Mouse (Mus musculus): ENCODE data around the gene Twist2. TPM values are rescaled to one million over a fixed set of nuclear protein-coding genes. Genes with fewer than 3 reads are reported as not detected.

Gene Twist2
- polyA plus RNA-seq, 1 experiment, result 2.1 TPM

DNA sequence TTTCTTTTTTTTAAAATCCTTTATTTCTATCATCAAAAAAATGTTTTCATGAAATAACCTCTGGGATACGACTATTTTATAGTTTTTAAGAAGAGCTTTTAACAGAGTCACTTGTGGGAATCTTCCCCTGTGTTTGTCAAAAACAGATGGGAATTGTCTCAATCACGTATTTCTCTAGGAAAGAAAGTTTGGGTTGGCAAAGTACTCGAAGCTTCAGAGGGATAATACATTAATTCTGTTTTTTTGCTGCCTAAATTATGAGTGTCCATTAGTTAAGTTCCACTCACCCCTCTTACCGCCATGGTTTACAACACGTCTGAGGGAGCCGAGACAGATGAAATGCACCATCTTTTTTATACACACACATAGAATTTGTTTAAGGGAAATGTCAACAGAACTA lies 2.2 kb downstream of the Twist2 start:
- Histone ChIP-seq H3K27me3 (ENCODE audit: control insufficient read depth, insufficient read depth, low read length) (no peaks in the 10 kb centered on the region; the same call in 1 of the 2 replicates), H3K4me3 (ENCODE audit: control insufficient read depth, insufficient read depth, low read length) (no peak overlapping the region), H3K4me1 (replicated peaks; ENCODE audit: control insufficient read depth, insufficient read depth, low read length) (no peaks in the 10 kb centered on the region), H3K27ac (ENCODE audit: control insufficient read depth, insufficient read depth, low read length) (no peak overlapping the region), H3K36me3 (ENCODE audit: control insufficient read depth, insufficient read depth, low read length) (no peaks in the 10 kb centered on the region)
- TF ChIP-seq CTCF (IDR thresholded peaks at IDR 0.05; ENCODE audit: borderline replicate concordance, control insufficient read depth, extremely low read depth, insufficient read depth, low read length, poor library complexity) (no peak), POLR2A (IDR thresholded peaks at IDR 0.05; ENCODE audit: control insufficient read depth, extremely low read depth, insufficient read depth, low read length, poor library complexity) (no peak)
- no peak for DNase-seq
- whole genome bisulfite sequencing, result 87% methylated on average over 6 of the region's 6 CpGs

DNA sequence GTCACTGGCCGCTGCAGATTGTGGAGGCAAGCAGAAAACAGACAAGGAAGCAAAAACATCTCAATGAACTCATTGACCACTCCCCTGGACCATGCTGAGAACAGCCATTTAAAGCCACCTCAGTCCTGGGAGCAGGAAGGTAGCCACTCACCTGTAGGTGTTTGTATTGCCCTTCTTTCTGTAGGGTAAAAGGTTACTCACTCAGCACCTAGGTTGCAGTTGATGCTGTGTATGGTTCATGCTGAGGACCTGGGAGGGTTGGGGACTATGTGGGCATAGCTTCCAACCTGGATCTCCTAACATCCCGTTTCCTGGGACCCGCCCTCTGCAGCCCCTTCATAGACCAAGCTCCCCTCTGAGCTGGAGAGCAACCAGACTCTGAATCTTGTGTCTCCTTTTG lies 14.8 kb downstream of the Twist2 start:
- TF ChIP-seq POLR2A (IDR thresholded peaks at IDR 0.05; ENCODE audit: control insufficient read depth, extremely low read depth, insufficient read depth, low read length, poor library complexity) (no peak), CTCF (IDR thresholded peaks at IDR 0.05; ENCODE audit: borderline replicate concordance, control insufficient read depth, extremely low read depth, insufficient read depth, low read length, poor library complexity) (no peak)
- DNase-seq, result no peak
- WGBS, result 77% methylated on average over 3 of the region's 3 CpGs

DNA sequence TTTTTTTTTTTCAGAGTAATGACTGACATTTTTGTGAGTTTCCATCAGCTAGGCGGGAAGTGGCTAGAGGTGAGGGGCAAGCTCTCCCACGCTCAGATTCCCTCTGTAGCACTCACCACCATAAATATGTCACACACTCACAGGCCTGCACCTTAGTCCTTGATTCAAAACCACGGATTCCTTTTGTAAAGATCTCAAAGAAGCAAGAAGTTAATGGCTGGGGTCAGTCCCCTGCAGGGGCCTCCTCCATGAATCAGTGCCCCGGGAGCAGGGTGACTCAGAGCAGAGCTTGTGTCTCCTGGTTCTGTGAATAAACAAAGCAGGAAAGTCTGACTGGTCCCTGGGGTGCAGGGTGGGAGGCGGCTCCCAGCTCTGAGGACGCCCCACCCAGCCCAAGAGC lies 15.3 kb downstream of the Twist2 start:
- Histone ChIP-seq H3K36me3 (ENCODE audit: control insufficient read depth, insufficient read depth, low read length) (no peaks in the 10 kb centered on the region), H3K4me3 (ENCODE audit: control insufficient read depth, insufficient read depth, low read length) (no peak overlapping the region), H3K27me3 (ENCODE audit: control insufficient read depth, insufficient read depth, low read length) (no peaks in the 10 kb centered on the region), H3K4me1 (replicated peaks; ENCODE audit: control insufficient read depth, insufficient read depth, low read length) (no peaks in the 10 kb centered on the region), H3K27ac (ENCODE audit: control insufficient read depth, insufficient read depth, low read length) (no peak overlapping the region)
- TF ChIP-seq CTCF (IDR thresholded peaks at IDR 0.05; ENCODE audit: borderline replicate concordance, control insufficient read depth, extremely low read depth, insufficient read depth, low read length, poor library complexity), result no peak
- TF ChIP-seq POLR2A (IDR thresholded peaks at IDR 0.05; ENCODE audit: control insufficient read depth, extremely low read depth, insufficient read depth, low read length, poor library complexity), result no peak
- 39% methylated on average over 6 of the region's 6 CpGs for WGBS
- DNase-seq, result no peak

More for the DNA sequence above, 14.8 kb downstream of the Twist2 start:
- H3K36me3 ChIP-seq (ENCODE audit: control insufficient read depth, insufficient read depth, low read length), result no peaks in the 10 kb centered on the region
- H3K27me3 ChIP-seq (ENCODE audit: control insufficient read depth, insufficient read depth, low read length), result no peaks in the 10 kb centered on the region
- no peaks in the 10 kb centered on the region for H3K4me1 ChIP-seq (replicated peaks; ENCODE audit: control insufficient read depth, insufficient read depth, low read length)
- no peak overlapping the region for H3K27ac ChIP-seq (ENCODE audit: control insufficient read depth, insufficient read depth, low read length)
- H3K4me3 ChIP-seq (ENCODE audit: control insufficient read depth, insufficient read depth, low read length), result no peak overlapping the region

DNA sequence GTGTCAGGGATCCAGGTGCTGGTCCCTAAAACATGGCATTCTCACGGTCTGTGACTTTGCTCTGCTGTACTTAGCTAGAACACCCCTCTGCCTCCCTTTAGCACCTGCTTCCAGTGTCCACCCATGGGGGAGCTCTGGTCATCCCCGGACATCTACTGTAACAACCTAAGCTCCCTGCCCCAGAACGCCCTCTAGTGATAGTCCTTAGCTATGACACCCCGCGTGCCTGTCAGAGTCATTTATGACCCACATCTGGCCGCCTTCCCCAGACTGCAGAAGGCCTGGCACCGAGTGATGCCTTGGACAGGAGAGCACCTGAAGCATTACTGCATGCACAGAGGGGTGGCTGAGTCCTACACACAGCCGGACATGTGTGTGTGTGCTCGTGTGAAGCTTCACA lies 18.0 kb downstream of the Twist2 start:
- DNase-seq, result peak; percentile 11
- WGBS, result 58% methylated on average over 9 of the region's 9 CpGs
- no peaks in the 10 kb centered on the region for H3K4me1 ChIP-seq (replicated peaks; ENCODE audit: control insufficient read depth, insufficient read depth, low read length)

DNA sequence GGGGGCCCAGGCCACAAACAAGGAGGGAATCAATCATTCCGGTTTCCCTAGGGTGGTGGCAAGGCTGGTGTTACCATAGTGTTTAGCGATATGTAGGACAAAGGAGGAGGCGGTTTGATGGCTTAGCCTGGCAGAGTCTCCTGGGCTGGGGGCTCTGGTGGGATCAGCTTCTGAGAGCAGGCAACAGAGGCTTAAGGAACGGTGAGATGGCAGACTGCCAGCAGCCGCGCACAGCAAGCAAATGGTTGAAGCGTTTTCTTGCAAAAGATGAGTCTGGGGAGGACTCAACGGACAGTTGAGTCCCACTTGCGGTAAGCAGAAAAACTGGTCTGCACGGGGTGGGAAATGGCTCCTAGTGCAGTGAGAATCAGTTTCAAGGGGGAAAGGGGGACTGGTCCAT lies 19.3 kb downstream of the Twist2 start:
- TF ChIP-seq POLR2A (IDR thresholded peaks at IDR 0.05; ENCODE audit: control insufficient read depth, extremely low read depth, insufficient read depth, low read length, poor library complexity) (no peak), CTCF (IDR thresholded peaks at IDR 0.05; ENCODE audit: borderline replicate concordance, control insufficient read depth, extremely low read depth, insufficient read depth, low read length, poor library complexity) (no peak)
- H3K4me3 ChIP-seq (ENCODE audit: control insufficient read depth, insufficient read depth, low read length), result no peak overlapping the region
- DNase-seq, result no peak
- no peaks in the 10 kb centered on the region for H3K27me3 ChIP-seq (ENCODE audit: control insufficient read depth, insufficient read depth, low read length)
- no peaks in the 10 kb centered on the region for H3K4me1 ChIP-seq (replicated peaks; ENCODE audit: control insufficient read depth, insufficient read depth, low read length)
- H3K36me3 ChIP-seq (ENCODE audit: control insufficient read depth, insufficient read depth, low read length), result no peaks in the 10 kb centered on the region
- no peak overlapping the region for H3K27ac ChIP-seq (ENCODE audit: control insufficient read depth, insufficient read depth, low read length)
- 82% methylated on average over 10 of the region's 10 CpGs for WGBS

More for the DNA sequence above, 18.0 kb downstream of the Twist2 start:
- no peak for TF ChIP-seq POLR2A (IDR thresholded peaks at IDR 0.05; ENCODE audit: control insufficient read depth, extremely low read depth, insufficient read depth, low read length, poor library complexity)
- TF ChIP-seq CTCF (IDR thresholded peaks at IDR 0.05; ENCODE audit: borderline replicate concordance, control insufficient read depth, extremely low read depth, insufficient read depth, low read length, poor library complexity), result no peak
- H3K4me3 ChIP-seq (ENCODE audit: control insufficient read depth, insufficient read depth, low read length), result no peak overlapping the region
- H3K36me3 ChIP-seq (ENCODE audit: control insufficient read depth, insufficient read depth, low read length), result no peaks in the 10 kb centered on the region
- no peaks in the 10 kb centered on the region for H3K27me3 ChIP-seq (ENCODE audit: control insufficient read depth, insufficient read depth, low read length)
- H3K27ac ChIP-seq (ENCODE audit: control insufficient read depth, insufficient read depth, low read length), result no peak overlapping the region

DNA sequence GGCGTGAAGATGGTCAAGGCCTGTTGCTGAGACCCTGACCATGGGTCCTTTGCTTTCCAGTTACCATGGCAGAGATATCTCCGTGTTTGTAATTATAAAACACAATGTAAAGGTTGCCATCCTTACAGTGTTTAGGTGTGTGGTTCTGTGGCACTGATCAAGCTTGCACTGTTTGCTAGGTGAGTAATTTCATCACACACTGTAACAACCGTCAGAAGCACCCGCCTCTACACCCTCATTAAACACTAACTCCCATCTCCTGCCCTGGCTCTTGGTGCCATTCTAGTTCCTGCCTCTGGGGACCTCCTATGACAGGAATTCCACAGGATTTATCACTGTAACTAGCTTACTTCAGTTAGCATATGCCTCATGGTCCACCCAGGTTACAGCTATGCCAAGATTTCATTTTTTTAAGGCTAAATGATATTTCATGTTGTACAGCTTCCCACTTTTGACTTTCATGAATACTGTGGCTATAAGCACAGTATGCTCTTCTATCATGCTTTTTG lies 21.1 kb downstream of the Twist2 start:
- no peaks in the 10 kb centered on the region for H3K4me1 ChIP-seq (replicated peaks; ENCODE audit: control insufficient read depth, insufficient read depth, low read length)
- H3K4me3 ChIP-seq (ENCODE audit: control insufficient read depth, insufficient read depth, low read length), result no peak overlapping the region
- H3K27ac ChIP-seq (ENCODE audit: control insufficient read depth, insufficient read depth, low read length), result no peak overlapping the region
- TF ChIP-seq POLR2A (IDR thresholded peaks at IDR 0.05; ENCODE audit: control insufficient read depth, extremely low read depth, insufficient read depth, low read length, poor library complexity) (no peak), CTCF (IDR thresholded peaks at IDR 0.05; ENCODE audit: borderline replicate concordance, control insufficient read depth, extremely low read depth, insufficient read depth, low read length, poor library complexity) (no peak)
- no peaks in the 10 kb centered on the region for H3K27me3 ChIP-seq (ENCODE audit: control insufficient read depth, insufficient read depth, low read length)
- H3K36me3 ChIP-seq (ENCODE audit: control insufficient read depth, insufficient read depth, low read length), result no peaks in the 10 kb centered on the region
- WGBS, result 89% methylated on average over 4 of the region's 4 CpGs
- DNase-seq, result no peak

DNA sequence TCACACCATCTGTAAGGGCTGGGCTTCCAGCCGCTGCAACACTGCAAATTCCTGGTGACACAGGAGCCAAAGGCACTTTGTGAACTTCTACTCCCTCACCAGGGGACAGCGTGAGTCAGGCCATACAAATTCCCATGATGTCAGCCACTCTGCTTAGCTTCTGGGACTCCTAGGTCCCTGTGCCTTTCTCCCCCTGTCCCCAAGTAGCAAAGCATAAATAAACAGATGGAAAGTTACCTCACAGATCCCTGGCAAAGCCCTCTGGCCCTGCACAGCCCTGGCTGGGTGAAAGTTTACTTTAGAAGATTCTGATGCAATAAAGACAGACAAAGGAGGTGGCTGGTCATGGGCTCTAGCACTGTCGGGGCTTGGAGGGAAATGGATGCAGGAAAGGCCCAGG lies 22.3 kb downstream of the Twist2 start:
- no peak for DNase-seq
- H3K4me1 ChIP-seq (replicated peaks; ENCODE audit: control insufficient read depth, insufficient read depth, low read length), result no peaks in the 10 kb centered on the region
- TF ChIP-seq CTCF (IDR thresholded peaks at IDR 0.05; ENCODE audit: borderline replicate concordance, control insufficient read depth, extremely low read depth, insufficient read depth, low read length, poor library complexity), result no peak
- H3K27ac ChIP-seq (ENCODE audit: control insufficient read depth, insufficient read depth, low read length), result no peak overlapping the region
- H3K4me3 ChIP-seq (ENCODE audit: control insufficient read depth, insufficient read depth, low read length), result no peak overlapping the region
- H3K36me3 ChIP-seq (ENCODE audit: control insufficient read depth, insufficient read depth, low read length), result no peaks in the 10 kb centered on the region
- H3K27me3 ChIP-seq (ENCODE audit: control insufficient read depth, insufficient read depth, low read length), result no peaks in the 10 kb centered on the region
- 65% methylated on average over 3 of the region's 3 CpGs for WGBS
